Mouse (Mus musculus): Measurements from ENCODE around the gene Cops9. TPM values are rescaled to one million over a fixed set of nuclear protein-coding genes. Genes with fewer than 3 reads are reported as not detected.

The Cops9 gene
- polyA plus RNA-seq, 1 experiment = 44.1 TPM

- no peaks in the 10 kb centered on the region for H3K27me3 ChIP-seq (ENCODE audit: control insufficient read depth, insufficient read depth, low read length)
- 57% methylated on average over 6 of the region's 6 CpGs for whole genome bisulfite sequencing
- no peaks in the 10 kb centered on the region for H3K4me1 ChIP-seq (ENCODE audit: control insufficient read depth, insufficient read depth, insufficient read length, low read length)
- H3K4me3 ChIP-seq (ENCODE audit: low read depth, low read length) = no peak overlapping the region
- peaks cover 12% of the 10 kb centered on the region; the same call in 1 of the 2 replicates for H3K36me3 ChIP-seq (ENCODE audit: control insufficient read depth, insufficient read depth, low read length)
- no peak overlapping the region for H3K27ac ChIP-seq (ENCODE audit: insufficient read depth, low read depth, low read length)
- TF ChIP-seq POLR2A (IDR thresholded peaks at IDR 0.05; ENCODE audit: low read depth, low read length) = no peak
- no peak for TF ChIP-seq CTCF (IDR thresholded peaks at IDR 0.05; ENCODE audit: extremely low read depth, insufficient read length, insufficient replicate concordance, low read depth, low read length)
Measured at GRCm38 (mm10) chr1:92632948-92633347, 8.8 kb downstream of the Cops9 start.

GRCm38 (mm10) chr1:92632196-92632595 lies 9.6 kb downstream of the Cops9 start:
- H3K4me3 ChIP-seq (ENCODE audit: low read depth, low read length) = no peak overlapping the region
- H3K4me1 ChIP-seq (ENCODE audit: control insufficient read depth, insufficient read depth, insufficient read length, low read length) = no peaks in the 10 kb centered on the region
- no peaks in the 10 kb centered on the region for H3K27me3 ChIP-seq (ENCODE audit: control insufficient read depth, insufficient read depth, low read length)
- WGBS = 77% methylated on average over 5 of the region's 5 CpGs
- peaks cover 9% of the 10 kb centered on the region; the same call in 1 of the 2 replicates for H3K36me3 ChIP-seq (ENCODE audit: control insufficient read depth, insufficient read depth, low read length)
- no peak overlapping the region for H3K27ac ChIP-seq (ENCODE audit: insufficient read depth, low read depth, low read length)
- TF ChIP-seq POLR2A (IDR thresholded peaks at IDR 0.05; ENCODE audit: low read depth, low read length) = no peak
- no peak for TF ChIP-seq CTCF (IDR thresholded peaks at IDR 0.05; ENCODE audit: extremely low read depth, insufficient read length, insufficient replicate concordance, low read depth, low read length)

GRCm38 (mm10) chr1:92628227-92628626 lies 13.6 kb downstream of the Cops9 start:
- H3K36me3 ChIP-seq (ENCODE audit: control insufficient read depth, insufficient read depth, low read length) = no peaks in the 10 kb centered on the region
- no peak overlapping the region for H3K4me3 ChIP-seq (ENCODE audit: low read depth, low read length)
- 66% methylated on average over 4 of the region's 4 CpGs for WGBS
- TF ChIP-seq POLR2A (IDR thresholded peaks at IDR 0.05; ENCODE audit: low read depth, low read length) (no peak), CTCF (IDR thresholded peaks at IDR 0.05; ENCODE audit: extremely low read depth, insufficient read length, insufficient replicate concordance, low read depth, low read length) (no peak)
- no peaks in the 10 kb centered on the region; the same call in 1 of the 2 replicates for H3K27me3 ChIP-seq (ENCODE audit: control insufficient read depth, insufficient read depth, low read length)
- H3K4me1 ChIP-seq (ENCODE audit: control insufficient read depth, insufficient read depth, insufficient read length, low read length) = no peaks in the 10 kb centered on the region
- H3K27ac ChIP-seq (ENCODE audit: insufficient read depth, low read depth, low read length) = no peak overlapping the region

GRCm38 (mm10) chr1:92618360-92618759 lies 23.4 kb downstream of the Cops9 start:
- H3K27me3 ChIP-seq (ENCODE audit: control insufficient read depth, insufficient read depth, low read length) = no peaks in the 10 kb centered on the region
- 40% methylated on average over 4 of the region's 4 CpGs for WGBS
- H3K36me3 ChIP-seq (ENCODE audit: control insufficient read depth, insufficient read depth, low read length) = no peaks in the 10 kb centered on the region
- no peaks in the 10 kb centered on the region for H3K4me1 ChIP-seq (ENCODE audit: control insufficient read depth, insufficient read depth, insufficient read length, low read length)
- H3K4me3 ChIP-seq (ENCODE audit: low read depth, low read length) = no peak overlapping the region
- TF ChIP-seq POLR2A (IDR thresholded peaks at IDR 0.05; ENCODE audit: low read depth, low read length) (no peak), CTCF (IDR thresholded peaks at IDR 0.05; ENCODE audit: extremely low read depth, insufficient read length, insufficient replicate concordance, low read depth, low read length) (no peak)
- H3K27ac ChIP-seq (ENCODE audit: insufficient read depth, low read depth, low read length) = no peak overlapping the region

GRCm38 (mm10) chr1:92617488-92617887 lies 24.3 kb downstream of the Cops9 start, which contains the start of gene Olfr12:
Olfr12 (plus strand) TSS chr1:92617788.
- H3K27me3 ChIP-seq (ENCODE audit: control insufficient read depth, insufficient read depth, low read length) = no peaks in the 10 kb centered on the region
- TF ChIP-seq CTCF (IDR thresholded peaks at IDR 0.05; ENCODE audit: extremely low read depth, insufficient read length, insufficient replicate concordance, low read depth, low read length) (no peak), POLR2A (IDR thresholded peaks at IDR 0.05; ENCODE audit: low read depth, low read length) (no peak)
- 47% methylated on average over 2 of the region's 2 CpGs for WGBS

GRCm38 (mm10) chr1:92616046-92616445 lies 25.7 kb downstream of the Cops9 start:
- Histone ChIP-seq H3K4me3 (ENCODE audit: low read depth, low read length) (no peak overlapping the region), H3K27ac (ENCODE audit: insufficient read depth, low read depth, low read length) (no peak overlapping the region), H3K4me1 (ENCODE audit: control insufficient read depth, insufficient read depth, insufficient read length, low read length) (no peaks in the 10 kb centered on the region), H3K27me3 (ENCODE audit: control insufficient read depth, insufficient read depth, low read length) (no peaks in the 10 kb centered on the region), H3K36me3 (ENCODE audit: control insufficient read depth, insufficient read depth, low read length) (no peaks in the 10 kb centered on the region)
- TF ChIP-seq POLR2A (IDR thresholded peaks at IDR 0.05; ENCODE audit: low read depth, low read length) (no peak), CTCF (IDR thresholded peaks at IDR 0.05; ENCODE audit: extremely low read depth, insufficient read length, insufficient replicate concordance, low read depth, low read length) (no peak)
- 34% methylated on average over 1 of the region's 1 CpGs for WGBS

More at GRCm38 (mm10) chr1:92617488-92617887, 24.3 kb downstream of the Cops9 start, which contains the start of gene Olfr12:
- Histone ChIP-seq H3K4me1 (ENCODE audit: control insufficient read depth, insufficient read depth, insufficient read length, low read length) (no peaks in the 10 kb centered on the region), H3K36me3 (ENCODE audit: control insufficient read depth, insufficient read depth, low read length) (no peaks in the 10 kb centered on the region), H3K4me3 (ENCODE audit: low read depth, low read length) (no peak within 1 kb of the TSS), H3K27ac (ENCODE audit: insufficient read depth, low read depth, low read length) (no peak within 1 kb of the TSS)

- H3K36me3 ChIP-seq (ENCODE audit: control insufficient read depth, insufficient read depth, low read length) = no peaks in the 10 kb centered on the region
- TF ChIP-seq POLR2A (IDR thresholded peaks at IDR 0.05; ENCODE audit: low read depth, low read length) (no peak), CTCF (IDR thresholded peaks at IDR 0.05; ENCODE audit: extremely low read depth, insufficient read length, insufficient replicate concordance, low read depth, low read length) (no peak)
- H3K27me3 ChIP-seq (ENCODE audit: control insufficient read depth, insufficient read depth, low read length) = no peaks in the 10 kb centered on the region
- WGBS = 3% methylated on average over 1 of the region's 1 CpGs
- no peak overlapping the region for H3K4me3 ChIP-seq (ENCODE audit: low read depth, low read length)
- H3K27ac ChIP-seq (ENCODE audit: insufficient read depth, low read depth, low read length) = no peak overlapping the region
- H3K4me1 ChIP-seq (ENCODE audit: control insufficient read depth, insufficient read depth, insufficient read length, low read length) = no peaks in the 10 kb centered on the region
Measured at GRCm38 (mm10) chr1:92614516-92614915, 27.3 kb downstream of the Cops9 start.
